Mouse (Mus musculus): ENCODE data around the gene Olfr685. TPM values are rescaled to one million over a fixed set of nuclear protein-coding genes. Genes with fewer than 3 reads are reported as not detected.

Olfr685 gene
- not detected for total RNA-seq (2023)

DNA sequence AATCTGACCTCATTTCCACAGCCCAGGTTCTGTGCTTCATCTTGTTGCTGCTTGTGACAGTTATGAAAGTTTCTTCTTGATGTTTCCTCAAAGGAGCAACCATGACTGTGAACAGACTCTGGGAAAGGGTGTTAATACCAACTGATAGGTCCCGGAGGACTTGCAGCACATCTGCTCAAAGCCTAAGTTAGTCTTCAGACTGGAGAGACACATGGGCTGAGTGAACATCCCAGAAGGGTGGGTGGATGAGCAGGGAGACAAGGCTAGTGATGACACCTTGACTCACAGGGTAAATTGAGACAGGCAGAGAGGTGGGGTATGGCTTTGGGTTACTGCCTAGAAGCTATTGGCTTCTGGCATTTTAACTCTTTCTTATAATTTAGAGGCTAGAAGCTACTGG is at the start of gene Olfr685:
TSS of gene Olfr685 (minus strand) at position 101 of the 400 bp plus-strand sequence.

GRCm38 (mm10) chr7:105207385-105207784 is 21.6 kb upstream of the Olfr685 start, which contains the start of gene Olfr686:
Gene Olfr686, minus strand, starts transcription at chr7:105207485.

GRCm38 (mm10) chr7:105163553-105163952 is 22.3 kb downstream of the Olfr685 start, which contains the start of gene Olfr684:
Gene Olfr684, minus strand, starts transcription at chr7:105163653.

GRCm38 (mm10) chr7:105146912-105147311 is 38.9 kb downstream of the Olfr685 start, which contains the start of gene Olfr683:
Gene Olfr683, minus strand, starts transcription at chr7:105147012.

Other genes starting within 250 kb of the Olfr685 start
- gene Olfr670, start 223.4 kb downstream of the Olfr685 start, total RNA-seq (2023), result not detected
- gene Olfr671, start 206.9 kb downstream of the Olfr685 start, total RNA-seq (2023), result not detected
- gene Olfr672, start 184.0 kb downstream of the Olfr685 start, total RNA-seq (2023), result not detected
- not detected for gene Olfr675, start 157.6 kb downstream of the Olfr685 start, total RNA-seq (2023)
- not detected for gene Olfr676, start 153.3 kb downstream of the Olfr685 start, total RNA-seq (2023)
- not detected for gene Olfr677, start 134.6 kb downstream of the Olfr685 start, total RNA-seq (2023)
- gene Olfr678, start 121.5 kb downstream of the Olfr685 start, total RNA-seq (2023), result not detected
- gene Olfr679, start 104.8 kb downstream of the Olfr685 start, total RNA-seq (2023), result not detected
- not detected for gene Olfr680-ps1, start 93.2 kb downstream of the Olfr685 start, total RNA-seq (2023)
- gene Olfr681, start 69.2 kb downstream of the Olfr685 start, total RNA-seq (2023), result not detected
- not detected for gene Olfr683, start 39.0 kb downstream of the Olfr685 start, total RNA-seq (2023)
- not detected for gene Olfr684, start 22.4 kb downstream of the Olfr685 start, total RNA-seq (2023)
- not detected for gene Olfr686, start 21.5 kb upstream of the Olfr685 start, total RNA-seq (2023)
- not detected for gene Olfr688, start 102.1 kb upstream of the Olfr685 start, total RNA-seq (2023)
- gene Olfr689, start 125.2 kb upstream of the Olfr685 start, total RNA-seq (2023), result not detected
- gene Olfr690, start 148.1 kb upstream of the Olfr685 start, total RNA-seq (2023), result not detected
- gene Olfr691, start 156.3 kb upstream of the Olfr685 start, total RNA-seq (2023), result not detected
- not detected for gene Olfr692, start 182.2 kb upstream of the Olfr685 start, total RNA-seq (2023)
- gene Gm5901, start 189.0 kb upstream of the Olfr685 start, total RNA-seq (2023), result not detected
- gene Fam160a2, start 214.0 kb upstream of the Olfr685 start, total RNA-seq (2023), result 31.0 TPM
- not detected for gene Cnga4, start 218.6 kb upstream of the Olfr685 start, total RNA-seq (2023)
- not detected for gene Cckbr, start 239.7 kb upstream of the Olfr685 start, total RNA-seq (2023)